Mouse (Mus musculus) intestine, embryonic 14.5 days (tissue): ENCODE measurements around the gene Sim2. TPM values are rescaled to one million over a fixed set of nuclear protein-coding genes. Genes with fewer than 3 reads are reported as not detected.

Experiments used
- ATAC-seq: fragments of 200-750 bp; cut with Nextera tagmentation; replicated peaks from 2 replicates; pipeline ENCODE4 v1.8.0; 2017; ENCODE audit warnings: low read depth, moderate number of reproducible peaks, moderate TSS enrichment, moderate library complexity; ENCODE audit not compliant: low FRiP score, low TSS enrichment
- DNase-seq: peaks from one replicate; pipeline ENCODE4 v3.0.0-alpha.2; 2018; ENCODE audit warnings: low spot score
- H3K27ac ChIP-seq: fragments of 300-500 bp; sonication (generic); 2 replicates; pipeline ENCODE4 v1.5.1; 2014; ENCODE audit warnings: low read depth, mild to moderate bottlenecking, control low read depth
- H3K27me3 ChIP-seq: fragments of 300-500 bp; sonication (generic); replicated peaks from 2 replicates; pipeline ENCODE4 v1.6.1; 2014; ENCODE audit warnings: low read length, control low read depth; ENCODE audit not compliant: control insufficient read depth, insufficient read depth
- H3K36me3 ChIP-seq: fragments of 300-500 bp; sonication (generic); 2 replicates; pipeline ENCODE4 v1.6.1; 2014; ENCODE audit warnings: low read length, control low read depth; ENCODE audit not compliant: control insufficient read depth, insufficient read depth
- H3K4me1 ChIP-seq: fragments of 300-500 bp; sonication (generic); replicated peaks from 2 replicates; pipeline ENCODE4 v1.6.1; 2014; ENCODE audit warnings: low read length, control low read depth, mixed read lengths; ENCODE audit not compliant: control insufficient read depth, insufficient read depth
- H3K4me2 ChIP-seq: fragments of 300-500 bp; sonication (generic); 2 replicates; pipeline ENCODE4 v1.6.1; 2014; ENCODE audit warnings: low read length
- H3K4me3 ChIP-seq: fragments of 300-500 bp; sonication (generic); 2 replicates; pipeline ENCODE4 v1.5.1; 2014; ENCODE audit warnings: low read depth, low read length, control low read depth, mixed read lengths
- H3K9ac ChIP-seq: fragments of 300-500 bp; sonication (generic); 2 replicates; pipeline ENCODE4 v1.6.1; 2014; ENCODE audit warnings: mild to moderate bottlenecking, low read length
- H3K9me3 ChIP-seq: fragments of 300-500 bp; sonication (generic); 2 replicates; pipeline ENCODE4 v1.6.1; 2016; ENCODE audit warnings: low read length, control low read depth; ENCODE audit not compliant: control insufficient read depth
- WGBS: fragments of 180-500 bp; shearing (Covaris S2); extraction: QIAGEN DNeasy Blood & Tissue Kit; methylation state at CpG from one replicate; pipeline ENCODE4 v1.1.7; 2014; 5-methylcytosine and 5-hydroxymethylcytosine counted together
- polyA plus RNA-seq: library from polyadenylated mRNA; unstranded; fragments of >200 nt; fragmentation: Nextera tagmentation; extraction: Ambion mirVana; gene quantifications from 2 replicates; pipeline ENCODE4 v1.2.1, GENCODE M21; 2014

Sim2 gene
- not detected in 2 replicates for polyA plus RNA-seq

DNA sequence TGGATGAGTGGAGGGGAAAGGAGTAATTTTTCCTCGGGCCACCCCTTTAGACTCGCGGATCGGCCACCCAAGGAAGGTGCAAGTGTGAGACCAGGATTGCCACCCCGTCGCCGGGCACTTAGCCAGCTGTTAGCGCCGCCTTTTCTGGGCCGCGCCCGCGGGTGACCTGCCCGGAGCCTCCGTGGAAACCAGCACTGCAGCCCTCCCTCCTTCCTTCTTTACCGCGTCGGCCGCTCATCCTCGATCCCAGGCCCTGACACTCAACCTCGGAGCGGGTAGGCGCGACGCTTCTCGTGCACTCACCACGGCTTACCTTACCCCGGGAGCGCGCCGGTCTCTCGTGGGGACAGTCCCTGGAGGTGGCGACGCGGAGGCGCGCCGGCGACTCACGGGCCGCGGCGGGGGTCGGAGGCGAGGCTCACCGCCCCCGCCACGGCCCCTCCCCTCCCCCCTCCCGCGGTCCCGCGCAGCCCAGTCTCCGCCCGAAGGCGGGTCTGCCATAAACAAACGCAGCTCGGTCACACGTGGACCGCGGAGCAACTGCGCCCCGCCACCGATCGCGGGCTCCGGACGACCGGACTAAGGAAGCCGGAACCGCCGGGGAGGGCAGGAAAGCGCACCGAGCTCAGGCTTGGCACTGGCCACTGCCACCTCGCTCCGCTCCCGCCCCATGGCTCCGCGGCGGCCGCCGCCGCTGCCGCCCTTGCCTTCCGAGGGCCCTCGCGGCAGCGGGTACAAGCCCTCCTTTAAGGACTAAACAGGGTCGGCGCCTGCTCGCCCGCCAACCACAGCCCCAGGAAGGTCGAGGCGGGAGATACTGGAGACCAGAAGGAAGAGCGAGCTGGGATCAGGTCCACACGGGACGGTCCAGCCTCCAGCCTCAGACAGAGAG, at the start of gene Sim2:
Gene Sim2, plus strand, starts transcription at position 221 of the 892 bp plus-strand sequence.
- Histone ChIP-seq H3K9me3 (no peaks in the 10 kb centered on the region), H3K4me2 (peak within 1 kb of the TSS; percentile 45), H3K27ac (no peak within 1 kb of the TSS), H3K4me3 (peak within 1 kb of the TSS; percentile 24), H3K27me3 (peaks cover 99% of the 10 kb centered on the region), H3K4me1 (peaks cover 10% of the 10 kb centered on the region), H3K9ac (no peak within 1 kb of the TSS), H3K36me3 (no peaks in the 10 kb centered on the region)
- ATAC-seq, result no peak
- DNase-seq, result no peak
- under 1% methylated on average over 88 of the region's 96 CpGs for WGBS

- Histone ChIP-seq H3K27me3 (0 out of 2 replicates have a peak, but pooled peaks cover 12% of the 10 kb centered on the region), H3K9me3 (no peaks in the 10 kb centered on the region), H3K9ac (no peak overlapping the region), H3K4me1 (0 out of 2 replicates have a peak, but pooled peaks cover 8% of the 10 kb centered on the region), H3K27ac (no peak overlapping the region), H3K4me3 (no peak overlapping the region), H3K4me2 (no peak overlapping the region), H3K36me3 (no peaks in the 10 kb centered on the region)
- DNase-seq, result no peak
- no peak for ATAC-seq
- 90% methylated on average over 7 of the region's 7 CpGs for WGBS
These were observed 47.5 kb upstream of the Sim2 start for GRCm38 (mm10) chr16:94037280-94037679.

DNA sequence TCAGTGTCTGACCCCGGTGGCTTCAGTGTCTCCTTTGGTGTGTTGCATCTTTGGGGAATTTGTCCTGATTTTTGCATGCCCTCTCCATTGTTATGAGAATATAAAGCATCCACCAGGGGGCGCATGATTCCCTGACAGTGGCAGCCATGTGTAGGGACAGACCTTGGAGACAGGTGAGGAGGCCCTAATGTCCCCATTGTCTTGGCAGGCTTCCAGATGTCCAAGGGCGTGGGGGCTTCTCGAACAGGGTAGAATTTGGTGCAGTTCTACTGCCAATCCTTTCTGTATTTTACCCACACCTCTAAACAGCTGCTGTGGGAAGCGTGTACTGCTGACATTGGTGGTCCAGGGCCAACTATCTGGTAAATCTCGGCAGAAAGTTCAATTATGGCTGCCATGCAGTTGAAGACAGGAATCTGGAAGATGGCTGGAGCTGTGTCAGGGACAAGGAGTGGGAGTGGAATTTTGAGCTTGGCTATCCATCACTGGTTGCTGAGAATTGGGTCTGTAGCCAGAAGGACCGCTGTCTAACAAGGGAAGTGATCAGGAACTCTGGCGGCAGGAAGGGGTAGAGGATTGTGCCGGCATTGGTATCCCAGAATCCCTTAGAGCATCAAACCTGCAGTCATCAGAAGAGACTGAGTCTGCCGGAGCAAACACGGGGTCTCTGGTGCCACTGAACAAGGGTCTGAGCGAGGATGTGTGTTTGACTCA, 46.3 kb upstream of the Sim2 start:
- H3K27me3 ChIP-seq, result 0 out of 2 replicates have a peak, but pooled peaks cover 12% of the 10 kb centered on the region
- H3K4me1 ChIP-seq, result 0 out of 2 replicates have a peak, but pooled peaks cover 8% of the 10 kb centered on the region
- H3K36me3 ChIP-seq, result no peaks in the 10 kb centered on the region
- H3K4me3 ChIP-seq, result no peak overlapping the region
- no peak overlapping the region for H3K4me2 ChIP-seq
- DNase-seq, result peak; percentile 71
- 0 out of 2 replicates have a peak, but pooled peaks have one; percentile 62 for ATAC-seq
- no peaks in the 10 kb centered on the region for H3K9me3 ChIP-seq
- 57% methylated on average over 12 of the region's 12 CpGs for WGBS
- H3K9ac ChIP-seq, result no peak overlapping the region
- no peak overlapping the region for H3K27ac ChIP-seq

- Histone ChIP-seq H3K9me3 (no peaks in the 10 kb centered on the region), H3K9ac (no peak overlapping the region), H3K27ac (no peak overlapping the region), H3K27me3 (0 out of 2 replicates have a peak, but pooled peaks cover 12% of the 10 kb centered on the region), H3K4me1 (0 out of 2 replicates have a peak, but pooled peaks cover 8% of the 10 kb centered on the region), H3K36me3 (no peaks in the 10 kb centered on the region), H3K4me2 (no peak overlapping the region), H3K4me3 (no peak overlapping the region)
- no peak for ATAC-seq
- no peak for DNase-seq
- 83% methylated on average over 9 of the region's 9 CpGs for WGBS
These were observed 45.8 kb upstream of the Sim2 start for GRCm38 (mm10) chr16:94038986-94039341.

DNA sequence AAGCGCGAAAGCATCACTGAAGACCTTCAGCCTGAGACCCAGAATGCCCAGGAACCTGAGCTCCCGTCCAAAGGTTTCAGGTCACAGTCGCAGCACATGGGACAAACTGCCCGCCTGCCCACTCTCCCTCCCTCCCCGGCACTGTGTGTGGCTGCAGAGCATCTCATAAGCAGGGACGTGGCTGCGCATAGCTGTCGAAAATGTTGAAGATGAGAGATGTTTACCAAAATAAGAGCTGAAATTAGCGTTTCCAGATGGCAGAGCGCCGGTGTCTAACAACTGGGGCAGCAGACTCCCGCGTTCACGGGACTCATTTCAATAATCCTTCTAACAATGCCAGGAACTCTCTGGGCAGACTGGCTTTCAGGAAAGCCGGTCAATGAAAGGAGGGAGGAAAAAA, 44.2 kb upstream of the Sim2 start:
- no peak for ATAC-seq
- 35% methylated on average over 16 of the region's 16 CpGs for WGBS

DNA sequence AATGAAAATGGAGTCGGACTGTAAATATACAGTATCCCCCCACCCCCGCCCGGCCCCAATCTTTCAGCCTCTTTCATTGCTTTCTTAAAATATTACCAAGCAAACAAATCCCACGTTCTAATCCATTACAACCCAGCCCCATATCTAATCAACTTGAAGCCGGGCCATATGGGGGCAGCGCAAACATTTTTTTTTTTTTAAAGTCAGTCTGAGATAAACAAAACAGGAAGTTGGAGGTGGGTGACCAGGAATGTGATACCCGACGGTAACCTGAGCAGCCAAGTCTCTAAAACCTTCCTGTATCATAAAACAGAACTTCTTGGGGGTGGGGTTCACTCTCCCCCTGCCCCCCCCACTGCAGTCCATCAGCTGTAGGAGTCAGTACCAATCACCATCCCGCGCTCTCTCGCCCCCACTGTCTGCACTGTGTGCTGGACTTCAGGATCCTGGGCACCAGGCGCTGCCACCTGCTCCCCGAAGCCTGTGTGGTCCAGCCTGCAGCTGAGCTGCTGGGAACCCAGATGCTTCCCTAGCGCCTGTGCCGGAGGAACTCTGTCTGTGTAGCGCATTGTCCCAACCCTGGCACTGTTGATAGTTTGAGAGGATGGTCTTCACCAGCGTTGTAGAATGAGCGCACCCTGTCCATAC, 43.5 kb upstream of the Sim2 start:
- Histone ChIP-seq H3K27me3 (0 out of 2 replicates have a peak, but pooled peaks cover 12% of the 10 kb centered on the region), H3K4me3 (no peak overlapping the region), H3K4me2 (peak overlapping the region; percentile 6), H3K27ac (no peak overlapping the region), H3K36me3 (no peaks in the 10 kb centered on the region), H3K9me3 (no peaks in the 10 kb centered on the region), H3K4me1 (0 out of 2 replicates have a peak, but pooled peaks cover 8% of the 10 kb centered on the region), H3K9ac (no peak overlapping the region)
- no peak for ATAC-seq
- WGBS, result 42% methylated on average over 18 of the region's 18 CpGs
- DNase-seq, result no peak

More for the DNA sequence above, 44.2 kb upstream of the Sim2 start:
- Histone ChIP-seq H3K36me3 (no peaks in the 10 kb centered on the region), H3K4me1 (0 out of 2 replicates have a peak, but pooled peaks cover 8% of the 10 kb centered on the region), H3K9ac (no peak overlapping the region), H3K4me2 (peak overlapping the region; percentile 6), H3K27me3 (0 out of 2 replicates have a peak, but pooled peaks cover 12% of the 10 kb centered on the region), H3K27ac (no peak overlapping the region), H3K4me3 (no peak overlapping the region), H3K9me3 (no peaks in the 10 kb centered on the region)
- no peak for DNase-seq

GRCm38 (mm10) chr16:94043797-94044196, 40.9 kb upstream of the Sim2 start:
- H3K36me3 ChIP-seq, result no peaks in the 10 kb centered on the region
- no peak overlapping the region for H3K9ac ChIP-seq
- WGBS, result 82% methylated on average over 1 of the region's 1 CpGs
- H3K4me2 ChIP-seq, result no peak overlapping the region
- 0 out of 2 replicates have a peak, but pooled peaks cover 12% of the 10 kb centered on the region for H3K27me3 ChIP-seq
- H3K4me1 ChIP-seq, result 0 out of 2 replicates have a peak, but pooled peaks cover 8% of the 10 kb centered on the region
- no peak overlapping the region for H3K4me3 ChIP-seq
- no peak overlapping the region for H3K27ac ChIP-seq
- no peak for ATAC-seq
- DNase-seq, result no peak
- no peaks in the 10 kb centered on the region for H3K9me3 ChIP-seq

- no peaks in the 10 kb centered on the region for H3K9me3 ChIP-seq
- no peak overlapping the region for H3K27ac ChIP-seq
- H3K4me2 ChIP-seq, result no peak overlapping the region
- DNase-seq, result no peak
- ATAC-seq, result no peak
- WGBS, result 39% methylated on average over 7 of the region's 7 CpGs
- H3K4me1 ChIP-seq, result 0 out of 2 replicates have a peak, but pooled peaks cover 8% of the 10 kb centered on the region
- no peak overlapping the region for H3K9ac ChIP-seq
- H3K36me3 ChIP-seq, result no peaks in the 10 kb centered on the region
- H3K4me3 ChIP-seq, result no peak overlapping the region
- 0 out of 2 replicates have a peak, but pooled peaks cover 8% of the 10 kb centered on the region for H3K27me3 ChIP-seq
These were observed 39.7 kb upstream of the Sim2 start for GRCm38 (mm10) chr16:94044996-94045395.
